Mouse (Mus musculus): ENCODE results near the gene Rps16. TPM values are rescaled to one million over a fixed set of nuclear protein-coding genes. Genes with fewer than 3 reads are reported as not detected.
A peak's percentile ranks its signal among the peaks of the same experiment; 100 is the strongest.

Rps16 gene
- polyA plus RNA-seq, 1 experiment from 2014 or later = 653 TPM

DNA sequence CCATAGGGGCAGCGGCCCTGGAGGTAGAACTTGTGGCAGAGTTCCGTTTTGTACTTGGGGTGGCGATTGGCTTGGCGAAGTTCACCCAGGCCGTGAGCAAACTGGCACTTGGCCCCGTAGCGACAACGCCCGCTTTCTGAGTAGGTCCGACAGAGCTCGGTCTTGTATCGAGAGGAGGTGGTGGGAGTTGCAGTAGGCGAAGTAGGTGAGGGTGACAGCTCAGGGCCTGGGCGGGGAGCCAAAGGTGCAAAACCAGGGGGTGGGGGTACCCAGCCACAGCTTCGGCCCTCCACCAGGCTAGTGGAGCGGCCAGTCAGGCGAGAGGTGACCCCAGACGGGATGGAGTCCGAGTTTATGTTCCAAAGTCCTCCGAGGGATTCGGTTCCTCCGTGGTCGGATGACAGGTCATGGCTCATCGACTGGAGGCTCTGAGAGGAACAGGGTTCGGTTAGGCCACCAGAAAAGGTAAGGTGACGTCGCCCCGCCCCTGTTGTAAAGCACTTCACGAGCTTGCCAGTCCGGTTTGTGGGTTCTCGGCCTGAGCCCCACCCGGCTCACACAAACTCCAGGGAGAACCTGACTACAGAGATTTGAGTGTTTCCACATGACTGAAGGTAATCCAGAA lies 27.7 kb downstream of the Rps16 start:
- peak overlapping the region; percentile 100 for H3K27ac ChIP-seq (ENCODE audit: low read depth)
- H3K27me3 ChIP-seq (ENCODE audit: insufficient read depth, low read length) = no peaks in the 10 kb centered on the region
- peaks cover 14% of the 10 kb centered on the region for H3K36me3 ChIP-seq (replicated peaks; ENCODE audit: insufficient read depth, low read length)
- peak overlapping the region; percentile 80 for H3K4me2 ChIP-seq (ENCODE audit: low read depth, low read length)
- ATAC-seq (no peak), DNase-seq (peak; percentile 75)
- H3K9me3 ChIP-seq (ENCODE audit: low read length) = no peaks in the 10 kb centered on the region
- WGBS (ENCODE audit: insufficient replicate concordance) = 16% methylated on average over 32 of the region's 32 CpGs
- H3K4me3 ChIP-seq (ENCODE audit: low read depth, low read length) = peak overlapping the region; percentile 69
- peak overlapping the region; percentile 90 for H3K9ac ChIP-seq (replicated peaks)
- H3K4me1 ChIP-seq (ENCODE audit: insufficient read depth) = peaks cover 65% of the 10 kb centered on the region
- TF ChIP-seq EP300 (IDR thresholded peaks at IDR 0.05; ENCODE audit: low read depth) (no peak), CTCF (IDR thresholded peaks at IDR 0.05; ENCODE audit: low read depth) (no peak)

DNA sequence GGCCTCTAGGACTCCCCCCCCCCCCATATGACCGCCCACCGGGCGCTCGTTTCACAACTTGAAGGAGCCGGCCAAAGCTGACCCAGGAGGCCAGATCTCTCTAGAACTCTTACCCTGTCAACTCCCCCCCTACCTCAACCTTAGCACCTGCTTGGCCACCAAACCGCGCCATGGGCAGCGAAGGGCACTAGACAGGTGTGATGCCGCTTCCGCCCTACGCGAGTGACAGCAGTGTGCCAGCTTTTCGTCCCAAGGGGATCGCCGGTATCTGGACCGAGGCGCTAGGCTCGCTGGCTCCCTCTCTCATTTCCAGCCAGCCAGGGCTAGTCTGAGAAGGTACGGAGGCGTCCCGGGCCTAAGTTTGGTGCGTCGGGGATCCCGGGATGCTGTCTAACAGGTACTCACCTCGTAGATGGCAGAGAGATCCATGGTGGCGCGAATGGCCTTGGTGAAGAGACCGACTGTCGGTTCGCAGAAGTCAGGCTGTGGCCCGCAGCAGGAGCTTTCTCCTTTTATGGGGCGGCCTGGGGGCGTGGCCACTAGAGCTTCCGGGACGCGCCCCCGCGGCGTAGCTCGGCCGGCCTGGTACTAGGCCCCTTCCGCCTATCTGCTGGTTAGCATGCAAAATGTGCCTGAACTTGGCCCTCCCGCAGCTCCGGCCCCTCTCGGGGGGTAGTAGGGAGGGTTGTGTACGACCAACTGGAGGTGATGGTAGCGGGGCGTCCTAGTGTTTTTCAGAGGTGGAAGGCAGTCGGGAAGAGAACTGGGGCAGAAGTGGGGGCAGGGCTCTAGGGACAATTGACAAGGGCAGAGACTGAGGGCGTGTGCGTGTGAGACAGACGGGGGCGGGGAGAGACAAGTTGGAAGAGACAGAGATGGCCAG lies 28.6 kb downstream of the Rps16 start:
- Histone ChIP-seq H3K9me3 (ENCODE audit: low read length) (no peaks in the 10 kb centered on the region), H3K27ac (ENCODE audit: low read depth) (peak overlapping the region; percentile 100), H3K4me2 (ENCODE audit: low read depth, low read length) (peak overlapping the region; percentile 80), H3K36me3 (replicated peaks; ENCODE audit: insufficient read depth, low read length) (peaks cover 14% of the 10 kb centered on the region), H3K4me3 (ENCODE audit: low read depth, low read length) (peak overlapping the region; percentile 69), H3K27me3 (ENCODE audit: insufficient read depth, low read length) (no peaks in the 10 kb centered on the region), H3K9ac (replicated peaks) (peak overlapping the region; percentile 90), H3K4me1 (ENCODE audit: insufficient read depth) (peaks cover 69% of the 10 kb centered on the region)
- TF ChIP-seq EP300 (IDR thresholded peaks at IDR 0.05; ENCODE audit: low read depth) (peak; percentile 84), CTCF (IDR thresholded peaks at IDR 0.05; ENCODE audit: low read depth) (0 out of 2 replicates have a peak, but pooled peaks have one; percentile 11)
- WGBS (ENCODE audit: insufficient replicate concordance) = 1% methylated on average over 53 of the region's 53 CpGs
- peak; percentile 97 for DNase-seq
- ATAC-seq = peak; percentile 44

DNA sequence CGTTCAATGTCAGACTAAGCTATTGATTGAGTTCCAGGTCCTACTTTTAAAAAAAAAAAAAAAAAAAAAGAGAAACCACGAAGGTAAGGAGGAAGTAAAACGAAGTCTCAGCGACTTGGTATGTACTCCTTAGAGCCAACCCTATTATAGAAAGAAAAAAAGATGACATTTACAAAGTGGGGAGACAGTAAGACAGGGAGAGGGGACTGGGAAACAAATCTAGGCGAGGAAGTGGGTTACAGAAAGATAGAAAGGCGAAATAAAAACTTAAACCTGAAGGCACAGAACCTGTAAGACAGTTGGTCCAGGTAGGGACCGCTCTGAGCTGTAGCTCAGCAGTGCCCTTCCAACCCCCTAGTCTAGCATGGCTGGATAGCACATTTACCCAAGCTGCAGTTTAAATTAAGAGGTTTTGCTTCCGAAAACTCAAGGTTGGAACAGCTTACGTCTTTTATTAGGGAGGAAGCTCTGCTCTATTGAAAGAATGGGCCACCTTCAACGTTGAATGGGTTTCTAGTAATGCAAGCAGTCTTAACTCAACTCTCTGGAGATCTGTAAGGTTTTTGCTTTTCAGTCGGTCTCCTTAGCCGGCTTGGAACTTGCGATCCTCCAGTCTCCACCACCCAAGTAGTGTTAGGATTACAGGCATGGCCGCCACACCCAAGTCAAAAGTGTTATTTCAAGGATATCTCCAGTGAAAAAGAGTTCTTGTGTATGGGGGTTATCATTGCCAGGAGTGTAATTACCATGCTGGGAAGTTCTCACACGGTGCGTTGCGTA lies 30.0 kb downstream of the Rps16 start, which contains the start of gene Zfp36:
Zfp36 (minus strand) TSS at position 17 of the 780 bp plus-strand sequence.
- peaks cover 70% of the 10 kb centered on the region for H3K4me1 ChIP-seq (ENCODE audit: insufficient read depth)
- 30% methylated on average over 17 of the region's 17 CpGs for WGBS (ENCODE audit: insufficient replicate concordance)

DNA sequence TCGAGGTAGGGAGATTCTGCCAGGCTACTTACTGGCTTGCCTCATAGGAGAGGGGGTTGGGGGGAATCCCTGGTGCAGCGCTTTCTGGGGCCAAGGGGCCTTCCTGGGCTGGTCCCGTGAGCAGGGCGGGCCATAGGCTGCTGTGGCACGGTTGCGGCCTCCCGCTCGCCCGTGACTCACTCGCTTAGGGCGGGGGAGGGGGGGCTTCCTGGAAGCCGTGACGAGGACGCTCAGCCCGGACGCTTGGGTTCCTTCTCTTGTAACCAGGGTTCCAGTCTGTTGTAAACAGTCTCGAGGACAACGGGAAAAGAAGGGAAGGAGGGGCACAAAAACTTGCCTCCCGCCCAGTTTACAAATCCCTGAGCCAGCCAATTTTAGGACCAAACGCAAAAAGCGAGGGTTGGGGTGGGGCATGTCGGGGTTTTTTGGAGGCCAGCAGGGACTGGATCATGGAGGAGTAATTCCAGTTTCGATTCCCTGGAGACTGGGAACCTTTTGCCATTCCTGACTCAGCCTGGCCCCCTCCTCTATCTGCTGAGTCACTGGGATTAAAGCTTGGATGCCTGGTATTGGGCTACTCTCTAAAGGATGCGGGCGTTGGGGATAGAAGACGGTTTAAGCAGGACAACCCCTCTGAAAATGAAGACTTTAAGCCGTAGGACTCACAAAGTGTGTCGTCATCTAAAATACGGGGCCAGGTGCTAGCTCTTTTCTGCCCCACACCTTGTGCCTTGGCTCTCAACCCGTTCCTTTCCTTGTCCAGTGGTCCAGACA lies 30.8 kb downstream of the Rps16 start:
- TF ChIP-seq EP300 (IDR thresholded peaks at IDR 0.05; ENCODE audit: low read depth) (peak; percentile 93), CTCF (IDR thresholded peaks at IDR 0.05; ENCODE audit: low read depth) (no peak)
- 3% methylated on average over 30 of the region's 30 CpGs for WGBS (ENCODE audit: insufficient replicate concordance)
- DNase-seq (peak; percentile 91), ATAC-seq (peak; percentile 24)
- Histone ChIP-seq H3K27me3 (ENCODE audit: insufficient read depth, low read length) (no peaks in the 10 kb centered on the region), H3K36me3 (replicated peaks; ENCODE audit: insufficient read depth, low read length) (peaks cover 14% of the 10 kb centered on the region), H3K9ac (replicated peaks) (peak overlapping the region; percentile 77), H3K9me3 (ENCODE audit: low read length) (no peaks in the 10 kb centered on the region), H3K4me2 (ENCODE audit: low read depth, low read length) (peak overlapping the region; percentile 80), H3K4me1 (ENCODE audit: insufficient read depth) (peaks cover 72% of the 10 kb centered on the region), H3K27ac (ENCODE audit: low read depth) (peak overlapping the region; percentile 100), H3K4me3 (ENCODE audit: low read depth, low read length) (peak overlapping the region; percentile 48)

More for the DNA sequence above, 30.0 kb downstream of the Rps16 start, which contains the start of gene Zfp36:
- ATAC-seq = no peak
- no peaks in the 10 kb centered on the region for H3K9me3 ChIP-seq (ENCODE audit: low read length)
- peak within 1 kb of the TSS; percentile 90 for H3K9ac ChIP-seq (replicated peaks)
- TF ChIP-seq EP300 (IDR thresholded peaks at IDR 0.05; ENCODE audit: low read depth) = no peak
- peak within 1 kb of the TSS; percentile 100 for H3K27ac ChIP-seq (ENCODE audit: low read depth)
- H3K4me2 ChIP-seq (ENCODE audit: low read depth, low read length) = peak within 1 kb of the TSS; percentile 80
- H3K27me3 ChIP-seq (ENCODE audit: insufficient read depth, low read length) = no peaks in the 10 kb centered on the region
- H3K36me3 ChIP-seq (replicated peaks; ENCODE audit: insufficient read depth, low read length) = peaks cover 14% of the 10 kb centered on the region
- peak within 1 kb of the TSS; percentile 69 for H3K4me3 ChIP-seq (ENCODE audit: low read depth, low read length)
- no peak for DNase-seq

- under 1% methylated on average over 17 of the region's 20 CpGs for WGBS (ENCODE audit: insufficient replicate concordance)
- H3K27ac ChIP-seq (ENCODE audit: low read depth) = peak overlapping the region; percentile 100
- TF ChIP-seq EP300 (IDR thresholded peaks at IDR 0.05; ENCODE audit: low read depth) = peak; percentile 79
- no peak for TF ChIP-seq CTCF (IDR thresholded peaks at IDR 0.05; ENCODE audit: low read depth)
- peaks cover 13% of the 10 kb centered on the region for H3K36me3 ChIP-seq (replicated peaks; ENCODE audit: insufficient read depth, low read length)
- peak overlapping the region; percentile 48 for H3K4me3 ChIP-seq (ENCODE audit: low read depth, low read length)
- H3K4me1 ChIP-seq (ENCODE audit: insufficient read depth) = peaks cover 70% of the 10 kb centered on the region
- peak; percentile 88 for DNase-seq
- H3K9me3 ChIP-seq (ENCODE audit: low read length) = no peaks in the 10 kb centered on the region
- no peaks in the 10 kb centered on the region for H3K27me3 ChIP-seq (ENCODE audit: insufficient read depth, low read length)
- peak; percentile 26 for ATAC-seq
- H3K9ac ChIP-seq (replicated peaks) = peak overlapping the region; percentile 77
- peak overlapping the region; percentile 80 for H3K4me2 ChIP-seq (ENCODE audit: low read depth, low read length)
Measured at GRCm38 (mm10) chr7:28381938-28382337, 31.5 kb downstream of the Rps16 start.

All from liver, postnatal 0 days (tissue).